Mouse (Mus musculus): Measurements from ENCODE around the gene Chd5. TPM values are rescaled to one million over a fixed set of nuclear protein-coding genes. Genes with fewer than 3 reads are reported as not detected.

Gene Chd5
- under 1 TPM; 0.16 to 0.58 TPM for total RNA-seq (2021)

DNA sequence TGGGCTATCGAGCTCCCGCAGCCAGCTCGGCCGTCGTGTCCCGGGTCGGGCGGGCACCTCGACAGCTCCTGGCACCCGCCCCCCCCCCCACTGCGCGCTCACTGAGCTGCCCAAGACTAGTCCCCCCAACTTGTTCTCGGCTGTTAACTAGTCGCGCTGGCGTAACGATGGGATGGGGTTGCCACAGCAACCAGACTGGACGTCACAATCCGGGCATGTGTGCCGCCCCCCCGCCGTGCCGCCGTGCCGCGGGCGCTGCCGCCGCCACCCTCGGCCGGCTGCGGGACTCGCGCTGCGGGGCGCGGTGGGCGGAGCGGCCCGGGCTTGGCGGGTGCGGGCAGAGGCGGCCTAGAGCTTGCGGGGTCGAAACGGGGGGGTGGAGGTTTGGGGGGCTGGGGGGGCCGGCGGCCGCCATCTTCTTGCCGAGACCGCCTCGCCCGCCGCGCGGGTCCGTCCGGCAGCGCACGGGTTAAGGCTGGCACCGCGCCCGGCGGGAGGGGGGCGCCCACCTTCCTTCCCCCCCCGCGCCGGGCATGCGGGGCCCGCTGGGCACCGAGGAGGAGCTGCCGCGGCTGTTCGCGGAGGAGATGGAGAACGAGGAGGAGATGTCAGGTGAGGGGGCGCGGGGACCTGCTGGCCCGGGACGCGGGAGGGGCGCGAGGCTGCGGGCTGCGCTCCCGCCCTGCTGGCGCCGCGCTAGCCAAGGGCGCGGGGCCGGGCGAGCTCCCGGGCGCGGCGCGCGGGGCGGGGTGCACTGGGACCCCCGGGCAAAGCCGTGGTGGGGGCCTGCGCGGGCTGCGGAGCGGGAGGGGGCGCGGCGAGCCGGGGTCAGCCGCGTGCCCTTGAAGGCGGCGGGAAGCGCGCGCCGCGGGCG is at the start of gene Chd5:
Gene Chd5, plus strand, starts transcription at position 233 of the 874 bp plus-strand sequence.
- no peak for DNase-seq
- intact Hi-C loops (cut with DNase I): no loop called here

DNA sequence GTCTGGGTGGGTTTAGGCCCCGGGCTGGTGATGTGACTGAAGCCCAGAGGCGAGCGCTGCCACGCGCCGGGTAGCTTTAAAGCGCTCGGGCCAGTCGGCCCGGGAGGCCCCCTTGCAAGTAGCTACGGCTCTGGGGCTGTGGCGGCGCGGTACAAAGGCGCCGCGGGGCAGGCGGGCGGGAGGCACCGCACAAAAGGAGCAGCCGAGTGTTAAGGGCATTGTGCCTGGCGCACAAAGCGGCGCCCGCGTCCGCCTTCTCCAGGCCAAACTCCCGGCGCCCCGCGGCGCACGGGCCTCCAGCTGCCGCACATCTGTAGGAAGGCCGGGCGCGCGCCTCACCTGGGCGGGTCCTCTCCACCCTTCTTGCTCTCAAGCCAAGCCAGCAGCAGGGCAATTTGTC is 48.1 kb upstream of the Chd5 start:
- intact Hi-C loops (cut with DNase I): no loop called here
- no peak for DNase-seq

DNA sequence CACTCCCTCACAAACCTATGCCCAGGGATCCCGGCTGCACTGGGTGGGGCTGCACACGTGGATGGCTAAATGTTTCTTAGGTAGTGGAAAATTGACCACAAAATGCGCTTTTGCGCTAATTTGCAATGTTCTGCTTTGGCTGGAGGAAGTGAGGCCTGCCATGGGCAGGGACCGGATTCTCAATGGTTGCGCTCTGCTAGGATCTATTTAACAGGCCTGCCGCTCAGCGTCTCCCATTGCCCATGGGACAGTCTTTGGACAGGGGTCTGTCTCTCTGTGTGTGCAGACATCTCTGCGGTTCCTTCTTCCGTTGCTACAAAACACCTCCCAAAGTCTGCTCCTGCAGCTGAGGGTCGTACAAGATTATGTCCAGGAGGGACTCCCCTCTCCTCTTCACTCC is 47.5 kb upstream of the Chd5 start:
- intact Hi-C loops (cut with DNase I): no loop called here
- no peak for DNase-seq

GRCm38 (mm10) chr4:152291562-152291961 is 46.9 kb upstream of the Chd5 start, which contains the start of gene Hes3:
Gene Hes3 (minus strand): TSS chr4:152291662.
- no peak for DNase-seq
- intact Hi-C loops (cut with DNase I): no loop called here

GRCm38 (mm10) chr4:152292102-152292765 is 46.2 kb upstream of the Chd5 start:
- intact Hi-C loops (cut with DNase I): no loop called here
- DNase-seq: no peak

GRCm38 (mm10) chr4:152294188-152294929 is 44.1 kb upstream of the Chd5 start:
- intact Hi-C loops (cut with DNase I): no loop called here
- DNase-seq: no peak

GRCm38 (mm10) chr4:152295916-152296315 is 42.5 kb upstream of the Chd5 start:
- DNase-seq: no peak
- intact Hi-C loops (cut with DNase I): no loop called here

DNA sequence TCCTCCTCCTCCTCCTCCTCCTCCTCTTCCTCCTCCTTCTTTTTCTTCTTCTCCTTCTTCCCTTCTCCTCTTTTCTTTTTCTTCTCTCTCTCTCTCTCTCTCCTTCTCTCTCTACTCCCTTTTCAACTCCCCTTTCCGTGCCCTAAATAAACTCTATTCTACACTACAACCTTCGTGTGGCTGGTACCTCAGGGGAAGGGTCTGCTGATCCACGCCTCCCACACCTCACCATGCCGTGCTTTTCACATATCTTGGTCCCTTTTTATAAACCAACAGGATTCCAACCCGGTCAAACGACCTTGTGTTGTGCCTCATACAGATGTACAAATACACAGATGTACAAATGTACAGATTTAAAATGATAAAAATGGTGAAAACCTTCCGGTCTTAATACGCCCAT is 42.1 kb upstream of the Chd5 start:
- DNase-seq: no peak
- intact Hi-C loops (cut with DNase I): no loop called here

GRCm38 (mm10) chr4:152296874-152297861 is 41.3 kb upstream of the Chd5 start, which contains the start of gene Icmt:
Gene Icmt (plus strand): TSS chr4:152297227.
- intact Hi-C loops (cut with DNase I): no loop called here

DNA sequence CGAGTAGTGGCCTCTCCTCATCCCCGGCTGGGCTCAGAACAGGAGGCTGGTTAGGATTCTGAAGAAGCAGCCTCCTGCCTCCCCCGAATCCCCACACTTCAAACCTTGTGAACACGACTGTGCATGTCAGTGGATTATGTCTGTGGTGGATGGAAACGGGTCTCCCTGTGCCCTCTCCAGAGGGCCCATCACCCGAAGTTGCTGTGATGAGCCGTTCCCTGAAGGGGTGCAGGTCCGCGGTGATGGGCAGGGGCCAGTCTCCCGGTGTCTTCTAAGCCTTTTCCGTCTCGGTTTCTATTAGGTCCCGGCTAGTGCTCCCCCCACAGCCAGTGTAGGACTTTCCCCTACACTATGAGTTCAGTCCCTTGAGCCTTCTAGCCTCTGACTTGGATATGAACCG is 39.6 kb upstream of the Chd5 start:
- intact Hi-C loops (cut with DNase I): loop anchor here (2.0 kb wide), 1 partner anchor 26 kb away; the partner anchor contains the start of gene Rpl22
- no peak for DNase-seq

More at GRCm38 (mm10) chr4:152296874-152297861, 41.3 kb upstream of the Chd5 start, which contains the start of gene Icmt:
- peak; percentile 99 to 100 for DNase-seq

- no peak for DNase-seq
Observed at GRCm38 (mm10) chr4:152300375-152300774, 38.1 kb upstream of the Chd5 start.

GRCm38 (mm10) chr4:152302012-152302411 is 36.4 kb upstream of the Chd5 start:
- no peak for DNase-seq
- intact Hi-C loops (cut with DNase I): no loop called here

More at GRCm38 (mm10) chr4:152300375-152300774, 38.1 kb upstream of the Chd5 start:
- intact Hi-C loops (cut with DNase I): no loop called here

GRCm38 (mm10) chr4:152303172-152303571 is 35.3 kb upstream of the Chd5 start:
- no peak for DNase-seq
- intact Hi-C loops (cut with DNase I): no loop called here

- intact Hi-C loops (cut with DNase I): no loop called here
- no peak for DNase-seq
Observed at GRCm38 (mm10) chr4:152304685-152305084, 33.8 kb upstream of the Chd5 start.

DNA sequence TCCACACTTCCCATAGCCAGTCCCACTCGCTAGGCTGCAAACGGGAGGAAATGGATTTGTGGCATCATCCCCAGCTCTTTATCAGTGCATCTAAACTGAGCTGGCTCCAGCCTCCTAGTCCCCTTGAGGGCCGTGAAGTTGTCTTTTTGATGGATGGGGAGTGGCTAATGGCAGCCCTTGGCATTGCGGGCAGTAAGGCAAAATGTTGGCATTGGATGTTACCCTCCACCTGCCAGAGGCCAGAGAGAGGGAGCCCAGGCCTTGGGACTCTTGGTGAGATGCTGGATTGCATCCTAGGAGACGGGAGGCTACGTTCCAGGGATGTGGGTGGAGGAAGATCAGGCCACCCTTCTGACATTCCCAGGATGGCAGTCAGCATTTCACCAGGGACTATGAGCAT is 32.5 kb upstream of the Chd5 start:
- DNase-seq: no peak
- intact Hi-C loops (cut with DNase I): no loop called here

GRCm38 (mm10) chr4:152307542-152307941 is 30.9 kb upstream of the Chd5 start:
- no peak for DNase-seq
- intact Hi-C loops (cut with DNase I): no loop called here

- no peak for DNase-seq
- intact Hi-C loops (cut with DNase I): no loop called here
Observed at GRCm38 (mm10) chr4:152312186-152312585, 26.3 kb upstream of the Chd5 start.

GRCm38 (mm10) chr4:152313211-152313632 is 25.2 kb upstream of the Chd5 start:
- DNase-seq: no peak

DNA sequence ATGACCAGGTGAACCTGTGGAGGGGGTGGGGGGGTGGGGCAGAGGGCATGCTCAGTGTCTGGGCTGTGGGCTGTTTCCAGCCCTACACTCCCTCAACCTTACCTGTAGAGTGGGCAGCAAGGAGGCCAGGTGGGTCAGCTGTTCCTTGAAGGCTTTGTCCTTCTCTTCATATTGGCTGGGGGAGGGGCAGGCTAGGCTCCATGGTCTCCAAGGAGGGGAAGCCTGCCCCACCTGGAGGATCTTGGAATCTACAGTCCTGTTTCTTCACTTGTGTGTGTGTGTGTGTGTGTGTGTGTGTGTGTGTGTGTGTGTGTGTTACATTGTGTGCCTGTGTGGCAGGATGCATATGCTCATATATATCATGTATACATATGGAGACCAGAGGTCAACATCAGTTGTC is 24.5 kb upstream of the Chd5 start:
- intact Hi-C loops (cut with DNase I): no loop called here
- no peak for DNase-seq

More at GRCm38 (mm10) chr4:152313211-152313632, 25.2 kb upstream of the Chd5 start:
- intact Hi-C loops (cut with DNase I): no loop called here
